Mouse (Mus musculus) liver, adult 2 months (tissue): ENCODE data around the gene Pou3f1. TPM values are rescaled to one million over a fixed set of nuclear protein-coding genes. Genes with fewer than 3 reads are reported as not detected.

Experiments used
- DNase-seq: peaks from one replicate; pipeline ENCODE4 v3.0.0-alpha.2; 2011; ENCODE audit warnings: low read depth, low spot score; ENCODE audit errors: extremely low read depth
- H3K27ac ChIP-seq: fragments of 200-500 bp; replicated peaks from 2 replicates; pipeline ENCODE4 v1.5.1; 2012; ENCODE audit warnings: low read depth, mild to moderate bottlenecking, control low read depth, inconsistent platforms, low read length; ENCODE audit not compliant: insufficient read depth
- H3K27me3 ChIP-seq: fragments of 200-500 bp; 2 replicates; pipeline ENCODE4 v1.6.1; 2012; ENCODE audit warnings: mild to moderate bottlenecking, moderate library complexity, low read length, inconsistent platforms; ENCODE audit not compliant: control insufficient read depth, insufficient read depth
- H3K36me3 ChIP-seq: fragments of 200-500 bp; 2 replicates; pipeline ENCODE4 v1.6.1; 2012; ENCODE audit warnings: low read length, inconsistent platforms; ENCODE audit not compliant: control insufficient read depth, insufficient read depth
- H3K4me1 ChIP-seq: fragments of 200-500 bp; 2 replicates; pipeline ENCODE4 v1.6.1; 2011; ENCODE audit warnings: low read length; ENCODE audit not compliant: control insufficient read depth, insufficient read depth
- H3K4me3 ChIP-seq: fragments of 200-500 bp; 2 replicates; pipeline ENCODE4 v1.5.1; 2011; ENCODE audit warnings: low read depth, mild to moderate bottlenecking, control low read depth, low read length, moderate library complexity; ENCODE audit not compliant: insufficient read depth
- H3K79me2 ChIP-seq: fragments of 200-500 bp; 2 replicates; pipeline ENCODE4 v1.6.1; 2012; ENCODE audit warnings: inconsistent platforms, mild to moderate bottlenecking, low read length, moderate library complexity; ENCODE audit not compliant: control insufficient read depth, insufficient read depth
- H3K9ac ChIP-seq: fragments of 200-500 bp; 2 replicates; pipeline ENCODE4 v1.6.1; 2012; ENCODE audit warnings: low read depth, mild to moderate bottlenecking, control low read depth, inconsistent platforms, low read length
- CTCF ChIP-seq: fragments of 200-500 bp; IDR thresholded peaks from 2 replicates; pipeline ENCODE4 v1.5.1; 2011; ENCODE audit warnings: low read depth, low read length, control low read depth
- POLR2A ChIP-seq: fragments of 200-500 bp; IDR thresholded peaks from 2 replicates; pipeline ENCODE4 v1.6.1; 2011; ENCODE audit warnings: low read length, control low read depth; ENCODE audit not compliant: insufficient read depth; ENCODE audit errors: extremely low read depth
- WGBS: fragments of 180-500 bp; shearing (Covaris S2); methylation state at CpG from one replicate; pipeline ENCODE4 v1.1.7; 2018; 5-methylcytosine and 5-hydroxymethylcytosine counted together
- polyA plus RNA-seq: library from polyadenylated mRNA; depleted of rRNA; stranded (reverse); fragments of >200 nt; gene quantifications from 2 replicates; pipeline ENCODE4 v1.2.3, GENCODE M21; 2012
- total RNA-seq: library from RNA; depleted of rRNA; stranded (reverse); fragments of >200 nt; gene quantifications from 2 replicates; pipeline ENCODE4 v1.2.3, GENCODE M21; 2014

Gene Pou3f1
- total and polyA plus RNA-seq, 2 experiments: not detected

DNA sequence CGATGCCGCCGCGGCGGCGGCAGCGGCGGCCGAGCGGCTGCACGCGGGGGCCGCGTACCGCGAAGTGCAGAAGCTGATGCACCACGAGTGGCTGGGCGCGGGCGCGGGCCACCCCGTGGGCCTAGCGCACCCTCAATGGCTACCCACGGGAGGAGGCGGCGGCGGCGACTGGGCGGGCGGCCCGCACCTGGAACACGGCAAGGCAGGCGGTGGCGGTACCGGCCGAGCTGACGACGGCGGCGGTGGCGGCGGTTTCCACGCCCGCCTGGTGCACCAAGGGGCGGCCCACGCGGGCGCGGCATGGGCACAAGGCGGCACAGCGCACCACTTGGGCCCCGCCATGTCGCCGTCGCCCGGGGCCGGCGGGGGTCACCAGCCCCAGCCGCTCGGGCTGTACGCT, 1.2 kb downstream of the Pou3f1 start:
- Histone ChIP-seq H3K79me2 (no peaks in the 10 kb centered on the region), H3K9ac (peak overlapping the region; percentile 66), H3K27ac (no peak overlapping the region), H3K4me1 (peaks cover 3% of the 10 kb centered on the region; the same call in 1 of the 2 replicates), H3K27me3 (peaks cover 48% of the 10 kb centered on the region), H3K4me3 (peak overlapping the region; percentile 59; the same call in 1 of the 2 replicates), H3K36me3 (no peaks in the 10 kb centered on the region)
- TF ChIP-seq CTCF: no peak
- no peak for TF ChIP-seq POLR2A
- no peak for DNase-seq
- 2% methylated on average over 61 of the region's 61 CpGs for WGBS

DNA sequence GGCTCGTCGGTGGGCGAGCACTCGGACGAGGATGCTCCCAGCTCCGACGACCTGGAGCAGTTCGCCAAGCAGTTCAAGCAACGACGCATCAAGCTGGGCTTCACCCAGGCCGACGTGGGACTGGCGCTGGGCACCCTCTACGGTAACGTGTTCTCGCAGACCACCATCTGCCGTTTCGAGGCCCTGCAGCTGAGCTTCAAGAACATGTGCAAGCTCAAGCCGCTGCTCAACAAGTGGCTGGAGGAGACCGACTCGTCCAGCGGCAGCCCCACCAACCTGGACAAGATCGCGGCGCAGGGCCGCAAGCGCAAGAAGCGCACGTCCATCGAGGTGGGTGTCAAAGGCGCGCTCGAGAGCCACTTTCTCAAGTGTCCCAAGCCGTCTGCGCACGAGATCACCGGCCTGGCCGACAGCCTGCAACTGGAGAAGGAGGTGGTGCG, 1.8 kb downstream of the Pou3f1 start:
- DNase-seq: no peak
- H3K27me3 ChIP-seq: peaks cover 48% of the 10 kb centered on the region

DNA sequence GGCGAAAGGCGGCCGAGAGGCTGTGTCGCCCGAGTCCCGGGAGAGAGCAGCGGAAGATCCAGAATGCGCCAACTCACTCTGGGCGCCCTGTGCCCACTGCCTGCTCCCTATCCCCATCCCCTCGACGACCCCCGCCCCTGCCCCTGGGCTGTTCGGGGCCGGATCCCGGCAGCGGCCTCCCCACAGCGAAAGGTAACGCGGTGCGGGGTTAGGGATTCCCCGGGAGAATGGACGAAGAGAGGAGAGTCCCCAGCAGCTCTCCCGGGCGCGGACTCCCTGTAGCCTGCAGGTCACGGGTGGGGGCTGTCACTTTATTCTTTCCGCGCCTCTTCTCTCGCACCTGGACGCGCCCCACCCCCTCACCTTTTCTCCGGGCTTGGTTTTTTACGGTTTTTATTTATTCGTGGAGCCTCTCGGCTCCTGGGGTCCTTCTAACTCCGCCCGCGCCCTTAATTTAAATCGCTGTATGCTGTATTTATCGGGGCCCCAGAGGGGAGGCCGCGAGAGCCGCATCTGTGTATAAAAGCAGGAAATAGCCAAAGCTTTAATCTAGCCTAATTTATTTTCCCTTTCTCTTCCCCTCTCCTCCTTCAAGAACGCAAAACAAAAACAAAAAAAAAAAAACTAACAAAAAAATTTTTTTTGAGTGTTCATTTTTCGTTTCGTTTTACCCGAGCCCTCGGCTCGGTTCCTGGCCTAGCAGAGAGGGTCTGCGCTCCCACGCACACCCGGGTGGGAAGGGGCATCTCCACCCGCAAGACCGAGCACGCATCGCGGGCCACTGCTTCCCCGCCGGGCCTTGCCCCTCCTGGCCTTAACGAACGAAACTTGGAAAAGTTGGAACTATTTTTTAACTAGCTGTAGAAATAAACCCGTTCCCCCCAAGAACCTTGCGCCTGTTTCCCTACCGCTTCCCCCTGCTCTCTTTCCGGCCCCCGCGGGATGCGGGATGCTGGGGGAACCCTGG, 2.9 kb downstream of the Pou3f1 start:
- Histone ChIP-seq H3K27me3 (peaks cover 48% of the 10 kb centered on the region), H3K4me1 (peaks cover 3% of the 10 kb centered on the region; the same call in 1 of the 2 replicates), H3K9ac (no peak overlapping the region), H3K79me2 (no peaks in the 10 kb centered on the region), H3K4me3 (peak overlapping the region; percentile 19; the same call in 1 of the 2 replicates), H3K36me3 (no peaks in the 10 kb centered on the region), H3K27ac (no peak overlapping the region)
- TF ChIP-seq POLR2A (no peak), CTCF (no peak)
- DNase-seq: no peak
- 6% methylated on average over 68 of the region's 68 CpGs for WGBS

More for the DNA sequence above, 1.8 kb downstream of the Pou3f1 start:
- WGBS: 2% methylated on average over 39 of the region's 39 CpGs
- Histone ChIP-seq H3K4me1 (peaks cover 3% of the 10 kb centered on the region; the same call in 1 of the 2 replicates), H3K27ac (no peak overlapping the region), H3K36me3 (no peaks in the 10 kb centered on the region), H3K79me2 (no peaks in the 10 kb centered on the region), H3K9ac (no peak overlapping the region), H3K4me3 (no peak overlapping the region; the same call in 1 of the 2 replicates)
- TF ChIP-seq POLR2A (no peak), CTCF (no peak)

DNA sequence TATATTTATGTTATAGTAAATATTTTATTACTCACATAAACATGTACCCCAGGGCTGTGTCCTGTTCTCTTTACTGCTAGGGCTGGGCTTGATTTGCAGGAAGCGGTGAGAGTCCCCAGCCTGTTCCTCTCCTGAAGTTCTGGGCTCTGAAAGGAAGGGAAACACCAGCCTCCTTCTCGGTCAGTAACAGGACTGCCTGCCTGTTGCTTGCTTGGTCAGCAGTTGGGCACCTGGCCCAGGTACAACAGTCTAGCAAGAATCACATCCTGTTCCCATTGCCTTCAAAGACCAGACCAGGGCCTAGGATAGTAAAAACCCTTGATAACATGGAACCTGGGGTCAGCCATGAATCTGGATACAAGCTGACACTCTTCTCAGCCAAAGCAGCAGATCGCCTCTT, 4.0 kb downstream of the Pou3f1 start:
- 68% methylated on average over 3 of the region's 3 CpGs for WGBS
- peaks cover 3% of the 10 kb centered on the region; the same call in 1 of the 2 replicates for H3K4me1 ChIP-seq
- H3K4me3 ChIP-seq: no peak overlapping the region
- H3K79me2 ChIP-seq: no peaks in the 10 kb centered on the region
- H3K9ac ChIP-seq: no peak overlapping the region
- TF ChIP-seq CTCF (no peak), POLR2A (no peak)
- peaks cover 44% of the 10 kb centered on the region for H3K27me3 ChIP-seq
- H3K36me3 ChIP-seq: no peaks in the 10 kb centered on the region
- DNase-seq: no peak
- H3K27ac ChIP-seq: no peak overlapping the region

DNA sequence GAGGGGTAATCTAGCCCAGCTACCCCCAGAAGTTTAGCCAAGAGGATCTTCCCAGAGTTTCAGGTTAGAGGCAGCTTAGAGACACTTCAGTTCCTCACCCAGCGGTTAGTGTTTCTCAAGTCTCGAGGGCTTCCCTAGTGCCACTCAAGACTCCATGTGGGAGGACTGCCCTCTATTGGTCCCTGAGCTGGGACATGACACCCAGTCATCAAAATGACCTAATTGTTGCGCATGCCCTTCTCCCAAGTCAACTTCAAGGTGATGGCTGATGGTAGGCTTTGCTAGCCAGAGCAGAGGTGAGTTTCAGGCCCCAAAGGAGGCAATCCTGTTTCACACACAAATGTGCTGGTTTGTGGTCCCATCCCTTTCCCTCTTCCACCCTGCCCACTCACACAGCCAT, 6.4 kb downstream of the Pou3f1 start:
- H3K36me3 ChIP-seq: no peaks in the 10 kb centered on the region
- H3K4me1 ChIP-seq: no peaks in the 10 kb centered on the region
- no peak for TF ChIP-seq POLR2A
- peak; percentile 26; the same call in 1 of the 2 replicates for TF ChIP-seq CTCF
- H3K4me3 ChIP-seq: no peak overlapping the region
- no peak overlapping the region for H3K9ac ChIP-seq
- no peak for DNase-seq
- 46% methylated on average over 3 of the region's 3 CpGs for WGBS
- no peak overlapping the region for H3K27ac ChIP-seq
- H3K79me2 ChIP-seq: no peaks in the 10 kb centered on the region
- H3K27me3 ChIP-seq: peaks cover 23% of the 10 kb centered on the region

DNA sequence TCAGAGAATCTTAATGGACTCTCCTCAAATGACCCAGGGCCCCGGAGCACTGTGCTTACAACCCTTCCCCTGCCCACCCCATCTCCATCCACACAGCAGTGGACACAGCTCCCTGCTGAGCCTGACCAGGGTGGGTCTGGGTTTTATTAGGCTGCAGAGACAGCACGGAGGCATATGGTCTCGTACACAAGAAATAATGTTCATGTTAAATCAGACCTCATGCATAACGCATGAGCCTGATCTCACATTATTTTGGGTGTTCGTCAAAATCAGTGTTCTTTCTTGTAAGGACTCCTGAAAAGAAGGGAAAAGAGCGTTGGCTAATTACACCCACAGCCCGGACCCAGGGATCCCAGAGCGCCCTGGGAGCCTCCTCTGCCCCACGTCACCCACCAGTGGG, 7.6 kb downstream of the Pou3f1 start:
- H3K27me3 ChIP-seq: peaks cover 13% of the 10 kb centered on the region; the same call in 1 of the 2 replicates
- H3K9ac ChIP-seq: no peak overlapping the region

More for the DNA sequence above, 7.6 kb downstream of the Pou3f1 start:
- Histone ChIP-seq H3K4me3 (no peak overlapping the region), H3K27ac (no peak overlapping the region), H3K36me3 (no peaks in the 10 kb centered on the region), H3K79me2 (no peaks in the 10 kb centered on the region), H3K4me1 (no peaks in the 10 kb centered on the region)
- DNase-seq: no peak
- WGBS: 75% methylated on average over 9 of the region's 9 CpGs
- TF ChIP-seq CTCF: no peak
- no peak for TF ChIP-seq POLR2A
